ENCODE assay signal across 24 mouse cellular contexts in genomic region chr4:104670741-104671140, GRCm38 (mm10).
"Had no signal": no experiment of that assay in that cellular context is flagged by ENCODE, and none has a peak within 500 bp of the region (broad histone marks: within the 10 kb centered on the region; RNA-seq: fewer than 3 reads in every experiment).

No protein-coding gene starts in this region.

- H3K4me2 ChIP-seq: kidney, embryonic 15.5 days; limb, embryonic 12.5 days; limb, embryonic 15.5 days; liver, embryonic 11.5 days; lung, embryonic 14.5 days; midbrain, embryonic 12.5 days; midbrain, embryonic 15.5 days; neural tube, embryonic 12.5 days; neural tube, embryonic 15.5 days had no signal

- H3K27ac ChIP-seq: kidney, embryonic 15.5 days; limb, embryonic 12.5 days; limb, embryonic 15.5 days; liver, embryonic 14.5 days; macrophage; midbrain, embryonic 12.5 days; midbrain, embryonic 15.5 days; neural tube, embryonic 12.5 days; neural tube, embryonic 15.5 days; stomach, postnatal 0 days had no signal

- H3K27me3 ChIP-seq: kidney, embryonic 15.5 days; limb, embryonic 12.5 days; limb, embryonic 15.5 days; midbrain, embryonic 12.5 days; midbrain, embryonic 15.5 days; neural tube, embryonic 12.5 days; neural tube, embryonic 15.5 days had no signal

- DNase-seq: kidney, adult 8-10 months; kidney, postnatal 10 days; kidney, postnatal 4 days; left cerebral cortex, postnatal 4 days; liver, postnatal 0 days; lung, embryonic 14.5 days; right cerebral cortex, adult 18-20 months; right cerebral cortex, postnatal 14 days; right cerebral cortex, postnatal 4 days; thymus, adult 2 months; thymus, postnatal 14 days; thymus, postnatal 4 days had no signal

- ATAC-seq: liver, postnatal 0 days; lung, postnatal 0 days; midbrain, embryonic 15.5 days had no signal

- H3K9me3 ChIP-seq: kidney, embryonic 15.5 days; limb, embryonic 12.5 days; limb, embryonic 15.5 days; midbrain, embryonic 12.5 days; midbrain, embryonic 15.5 days; neural tube, embryonic 12.5 days; neural tube, embryonic 15.5 days had no signal

- H3K4me3 ChIP-seq: kidney, embryonic 15.5 days; limb, embryonic 12.5 days; limb, embryonic 15.5 days; midbrain, embryonic 12.5 days; midbrain, embryonic 15.5 days; neural tube, embryonic 12.5 days; neural tube, embryonic 15.5 days had no signal

- H3K9ac ChIP-seq: kidney, embryonic 15.5 days; limb, embryonic 12.5 days; limb, embryonic 15.5 days; liver, embryonic 14.5 days; liver, postnatal 0 days; lung, embryonic 14.5 days; midbrain, embryonic 12.5 days; midbrain, embryonic 15.5 days; neural tube, embryonic 12.5 days; neural tube, embryonic 15.5 days had no signal

- H3K4me1 ChIP-seq: kidney, embryonic 15.5 days; limb, embryonic 12.5 days; limb, embryonic 15.5 days; midbrain, embryonic 15.5 days; neural tube, embryonic 12.5 days had no signal

- H3K36me3 ChIP-seq: kidney, embryonic 15.5 days; limb, embryonic 12.5 days; limb, embryonic 15.5 days; midbrain, embryonic 12.5 days; midbrain, embryonic 15.5 days; neural tube, embryonic 12.5 days; neural tube, embryonic 15.5 days had no signal
